Mouse (Mus musculus) urinary bladder, postnatal 36 days (tissue): ENCODE results near the gene Dcst1.

ENCODE experiments used
- DNase-seq, 2 experiments: peaks; one replicate each; pipeline ENCODE4 v3.0.0; 2022; ENCODE audit warnings: low spot score in 2 of 2, mixed read lengths in 1 of 2

Gene Dcst1

DNA sequence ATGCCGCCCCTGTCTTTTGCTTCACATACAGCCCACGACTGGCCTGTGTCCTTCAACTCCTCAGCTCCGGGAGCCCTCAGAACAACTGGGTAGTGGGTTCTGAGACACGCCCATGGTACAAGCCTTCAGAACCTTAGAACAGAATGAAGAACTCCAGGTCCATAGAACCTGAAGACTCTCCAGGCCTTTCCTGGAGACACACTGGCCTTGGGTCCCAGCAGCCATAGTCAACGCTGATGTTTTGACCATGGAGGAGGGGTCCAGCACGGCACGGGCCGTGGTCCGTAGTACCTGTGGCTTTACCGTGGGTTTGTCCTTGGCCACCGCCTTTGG lies at the start of gene Dcst1:
TSS of gene Dcst1 (minus strand) at position 101 of the 333 bp plus-strand sequence.
- DNase-seq: no peak

DNA sequence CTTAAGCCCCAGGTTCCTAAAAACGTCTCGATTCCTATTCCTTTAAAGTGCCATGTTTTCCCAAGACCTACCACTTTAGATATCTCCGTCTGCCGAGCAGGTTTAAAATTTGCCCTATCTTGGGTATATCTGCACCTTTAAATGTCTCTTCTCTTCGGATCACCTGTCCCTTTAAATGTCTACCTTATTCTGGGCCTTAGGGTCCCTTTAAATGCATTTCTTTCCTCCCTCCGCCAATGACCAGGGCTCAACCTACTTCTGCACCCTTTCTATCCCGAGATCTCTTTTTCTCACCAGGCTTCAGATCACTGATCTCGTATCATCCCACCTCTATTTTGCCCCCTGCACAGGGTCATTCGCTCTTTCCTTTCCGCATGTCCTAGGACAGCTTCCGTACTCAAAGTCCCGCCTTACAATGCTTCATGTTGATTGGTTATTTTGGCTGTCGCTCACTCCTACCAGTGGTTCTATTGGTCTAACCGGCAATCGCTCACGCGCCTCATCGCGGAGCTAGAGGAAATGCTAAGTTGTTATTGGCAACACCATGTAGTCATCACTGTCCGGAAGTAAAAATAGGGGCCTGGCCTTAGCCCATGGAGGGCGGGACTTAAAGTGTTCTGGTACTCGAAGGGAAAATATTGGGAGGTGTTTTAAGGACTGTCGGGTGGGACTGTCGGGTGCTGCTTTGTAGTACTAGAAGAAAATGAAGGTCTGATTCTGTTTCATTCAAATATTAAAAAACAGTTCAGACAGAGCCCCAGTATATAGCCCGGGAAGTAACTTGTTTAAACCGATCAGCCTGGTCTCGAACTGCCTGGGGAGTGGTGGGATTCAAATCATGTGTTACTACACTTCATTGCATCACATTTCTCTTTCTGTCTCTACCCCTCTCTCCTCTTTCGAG lies 46.7 kb upstream of the Dcst1 start, which contains the start of gene Flad1:
TSS of gene Flad1 (minus strand) at position 381 of the 904 bp plus-strand sequence.
- DNase-seq: peak; percentile 99 to 100

- no peak for DNase-seq
Measured at GRCm38 (mm10) chr3:89410864-89411263, 45.8 kb upstream of the Dcst1 start.

- DNase-seq: no peak
Measured at GRCm38 (mm10) chr3:89409701-89410100, 44.6 kb upstream of the Dcst1 start.

DNA sequence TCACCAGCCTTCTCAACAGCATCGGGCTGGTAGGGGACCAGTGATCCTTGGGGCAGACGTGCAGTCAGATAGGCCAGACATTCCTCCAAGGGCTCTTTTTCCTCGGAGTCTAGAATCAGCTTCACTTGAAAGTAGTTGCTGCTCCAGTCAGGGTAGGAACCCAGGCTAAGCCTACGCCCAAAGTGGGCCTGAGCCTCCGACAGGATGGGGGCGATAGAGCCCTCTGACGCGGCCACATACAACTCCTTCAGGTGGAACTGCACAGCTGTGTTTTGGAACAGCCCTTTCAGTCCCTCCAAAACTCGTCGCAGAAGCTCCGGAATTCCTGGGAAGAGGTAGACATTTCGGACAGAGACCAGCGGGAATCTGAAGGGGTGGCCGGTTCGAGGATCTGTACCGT lies 43.4 kb upstream of the Dcst1 start:
- DNase-seq: no peak

- DNase-seq: no peak
Measured at GRCm38 (mm10) chr3:89406887-89407286, 41.8 kb upstream of the Dcst1 start.

GRCm38 (mm10) chr3:89402693-89403092 lies 37.6 kb upstream of the Dcst1 start, which contains the start of gene Lenep:
Gene Lenep, minus strand, starts transcription at chr3:89402793.
- no peak for DNase-seq

DNA sequence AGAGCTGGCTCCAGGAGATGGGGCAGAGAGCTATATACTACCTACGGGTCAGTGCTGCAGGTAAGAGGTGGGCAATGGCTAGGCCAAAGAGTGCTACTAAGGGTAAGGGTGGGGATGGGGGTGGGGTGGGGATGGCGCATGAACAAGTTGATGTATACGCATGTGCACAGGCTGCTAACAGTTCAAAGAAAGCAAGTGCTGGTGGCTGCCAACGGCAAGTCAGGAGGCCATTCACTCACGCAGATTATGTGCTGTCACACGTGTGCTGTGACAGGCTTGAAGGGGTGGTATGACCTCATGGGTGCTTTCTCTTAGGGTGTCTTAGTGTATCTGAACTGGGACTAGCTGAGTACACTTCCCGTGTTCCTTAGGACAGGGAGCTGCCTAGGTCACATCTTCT lies 36.3 kb upstream of the Dcst1 start:
- no peak for DNase-seq

DNA sequence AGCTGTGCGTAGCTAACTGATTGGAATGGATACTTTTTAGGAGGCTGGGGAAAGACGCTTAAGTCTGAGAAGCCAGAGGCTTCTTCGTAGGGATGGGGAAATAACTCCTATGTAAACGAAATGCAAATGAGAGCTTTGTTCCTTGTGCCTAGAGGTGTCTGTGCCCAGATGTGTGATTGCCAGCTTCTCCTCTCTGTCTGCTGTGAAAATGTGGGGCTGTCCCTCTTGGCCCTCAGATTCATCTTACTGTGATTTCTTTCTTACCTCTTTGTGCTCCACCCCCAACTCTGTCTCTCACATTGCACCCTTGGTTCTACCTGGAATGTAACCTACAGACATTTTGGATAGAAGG lies 31.6 kb upstream of the Dcst1 start:
- no peak for DNase-seq

GRCm38 (mm10) chr3:89395806-89396653 lies 31.0 kb upstream of the Dcst1 start:
- DNase-seq: peak in 1 of 2 experiments; percentile 67

DNA sequence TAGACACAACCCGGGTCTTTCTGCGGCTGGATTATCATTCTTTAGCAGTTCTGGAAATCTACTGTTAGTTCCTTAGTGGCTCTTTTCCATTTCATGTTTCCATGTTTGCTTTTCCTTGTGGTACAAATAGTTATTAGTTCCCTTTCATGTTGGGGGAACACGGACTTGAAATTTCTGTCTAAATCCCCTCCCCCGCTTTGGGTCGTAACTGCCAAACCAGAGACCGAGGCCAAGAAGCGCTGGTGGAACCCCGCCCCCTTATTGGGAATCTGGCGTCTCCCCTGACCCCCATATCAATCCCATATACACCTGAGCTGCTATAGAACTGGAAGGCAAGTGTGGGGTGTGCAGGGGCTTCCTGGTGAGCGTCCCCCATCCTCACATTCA lies 30.4 kb upstream of the Dcst1 start:
- no peak for DNase-seq

GRCm38 (mm10) chr3:89394894-89395256 lies 29.8 kb upstream of the Dcst1 start:
- peak; percentile 73 to 82 for DNase-seq

GRCm38 (mm10) chr3:89394006-89394893 lies 29.2 kb upstream of the Dcst1 start, which contains the start of gene Zbtb7b:
Gene Zbtb7b, minus strand, starts transcription at chr3:89394776.
- peak; percentile 87 for DNase-seq

- peak; percentile 99 for DNase-seq
Measured at GRCm38 (mm10) chr3:89393605-89394004, 28.6 kb upstream of the Dcst1 start.

GRCm38 (mm10) chr3:89392871-89393311 lies 27.8 kb upstream of the Dcst1 start:
- DNase-seq: peak in 1 of 2 experiments; percentile 56

- peak in 1 of 2 experiments; percentile 77 for DNase-seq
Measured at GRCm38 (mm10) chr3:89391663-89392511, 26.8 kb upstream of the Dcst1 start.

- no peak for DNase-seq
Measured at GRCm38 (mm10) chr3:89390699-89391662, 25.9 kb upstream of the Dcst1 start.

- DNase-seq: peak in 1 of 2 experiments; percentile 54
Measured at GRCm38 (mm10) chr3:89390111-89390515, 25.1 kb upstream of the Dcst1 start.
